ENCODE assay signal across 27 mouse cellular contexts in the genomic region with DNA sequence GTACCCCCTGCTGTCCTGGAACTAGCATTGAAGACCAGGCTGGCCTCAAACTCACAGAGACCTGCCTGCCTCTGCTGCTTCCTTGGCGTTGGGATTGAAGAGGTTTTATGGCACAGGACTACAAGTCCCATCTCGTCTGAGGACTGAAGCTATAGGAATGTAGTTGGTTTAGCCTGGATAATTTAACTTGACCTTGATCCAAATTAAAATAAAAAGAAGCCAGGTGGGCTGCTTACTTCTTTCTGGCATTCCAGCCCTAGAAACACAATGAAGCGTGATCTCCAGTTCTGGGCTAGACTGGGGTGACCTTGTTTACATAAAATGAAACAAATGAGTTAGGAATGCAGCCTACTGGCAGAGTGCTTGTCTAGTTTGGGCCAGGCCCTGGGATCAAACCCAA. TPM values are rescaled to one million over a fixed set of nuclear protein-coding genes. Genes with fewer than 3 reads are reported as not detected.
"Had no signal": no experiment of that assay in that cellular context is flagged by ENCODE, and none has a peak within 500 bp of the region (broad histone marks: within the 10 kb centered on the region; RNA-seq: fewer than 3 reads in every experiment).

No protein-coding gene starts in this region.

- DNase-seq: lung, adult 2 months; lung, postnatal 14 days; lung, postnatal 4 days; midbrain, embryonic 14.5 days; retina, postnatal 1 day; right cerebral cortex, adult 18-20 months; right cerebral cortex, postnatal 25 days; right cerebral cortex, postnatal 4 days; spleen, adult 18-20 months; thymus, adult 18-20 months; thymus, postnatal 14 days; thymus, postnatal 36 days had no signal

- ATAC-seq: lung, postnatal 0 days; midbrain, embryonic 16.5 days had no signal

- H3K27ac ChIP-seq: lung, embryonic 15.5 days; midbrain, embryonic 10.5 days; midbrain, embryonic 12.5 days; neural tube, embryonic 13.5 days; neural tube, embryonic 15.5 days had no signal

- H3K9ac ChIP-seq: lung, embryonic 15.5 days; midbrain, embryonic 12.5 days; neural tube, embryonic 13.5 days; neural tube, embryonic 15.5 days had no signal

- H3K9me3 ChIP-seq: lung, embryonic 15.5 days; midbrain, embryonic 12.5 days; neural tube, embryonic 15.5 days had no signal

- H3K27me3 ChIP-seq: lung, embryonic 15.5 days; neural tube, embryonic 13.5 days had no signal

- H3K4me3 ChIP-seq: lung, embryonic 15.5 days; midbrain, embryonic 12.5 days; neural tube, embryonic 13.5 days; neural tube, embryonic 15.5 days had no signal

RNA-seq across cellular contexts. Expression of gene Pramel1, which starts 19.9 kb away (rescaled TPM):
- total RNA-seq: megakaryocyte, adult 5-6 weeks; megakaryocyte-erythroid progenitor cell, adult 5-6 weeks had no signal
- polyA plus RNA-seq: lung, adult 2 months; lung, embryonic 15.5 days; lung, postnatal 0 days; midbrain, embryonic 10.5 days; midbrain, embryonic 12.5 days; midbrain, embryonic 14.5 days; midbrain, embryonic 16.5 days; myocyte; neural tube, embryonic 11.5 days; neural tube, embryonic 13.5 days; neural tube, embryonic 15.5 days; small intestine, adult 2 months; stomach, embryonic 14.5 days; stomach, embryonic 16.5 days; thymus, postnatal 0 days had no signal

RNA-seq across cellular contexts. Expression of gene Oog4, which starts 36.0 kb away (rescaled TPM):
- total RNA-seq: megakaryocyte, adult 5-6 weeks; megakaryocyte-erythroid progenitor cell, adult 5-6 weeks had no signal
- polyA plus RNA-seq: lung, adult 2 months; lung, embryonic 15.5 days; lung, postnatal 0 days; midbrain, embryonic 10.5 days; midbrain, embryonic 12.5 days; midbrain, embryonic 14.5 days; midbrain, embryonic 16.5 days; myocyte; neural tube, embryonic 11.5 days; neural tube, embryonic 13.5 days; neural tube, embryonic 15.5 days; small intestine, adult 2 months; stomach, embryonic 14.5 days; stomach, embryonic 16.5 days; thymus, postnatal 0 days had no signal
